Mouse (Mus musculus): ENCODE data around the gene Hspa14. TPM values are rescaled to one million over a fixed set of nuclear protein-coding genes. Genes with fewer than 3 reads are reported as not detected.

The Hspa14 gene
- polyA plus RNA-seq, 1 experiment from 2014 or later: 70.6 TPM

DNA sequence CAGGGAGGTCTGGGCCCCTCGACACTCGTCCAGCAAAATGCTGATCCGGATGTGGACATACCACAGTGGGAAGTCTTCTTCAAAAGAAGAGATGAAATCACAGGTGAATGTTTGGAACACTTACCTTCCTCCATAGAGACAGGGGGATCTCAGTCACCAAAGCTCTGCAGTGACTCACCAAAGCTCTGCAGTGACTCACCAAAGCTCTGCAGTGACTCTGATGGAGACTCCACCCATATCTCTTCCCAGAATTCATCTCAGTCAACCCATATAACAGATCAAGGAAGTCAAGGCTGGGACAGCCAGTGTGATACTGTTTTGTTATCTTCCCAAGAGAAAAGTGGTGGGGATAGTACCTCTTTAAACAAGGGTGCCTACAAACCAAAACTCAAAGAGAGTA is 59.5 kb downstream of the Hspa14 start:
- Histone ChIP-seq H3K4me3 (replicated peaks; ENCODE audit: low read depth, low read length) (no peak overlapping the region), H3K9ac (replicated peaks; ENCODE audit: low read length) (no peak overlapping the region), H3K4me1 (ENCODE audit: control insufficient read depth, insufficient read depth, low read length) (no peaks in the 10 kb centered on the region), H3K4me2 (ENCODE audit: low read length) (no peak overlapping the region), H3K9me3 (ENCODE audit: control insufficient read depth, low read length) (no peaks in the 10 kb centered on the region), H3K27ac (replicated peaks; ENCODE audit: low read depth, low read length) (no peak overlapping the region), H3K36me3 (ENCODE audit: control insufficient read depth, insufficient read depth, low read length) (peaks cover 52% of the 10 kb centered on the region), H3K27me3 (ENCODE audit: control insufficient read depth, insufficient read depth, low read length) (no peaks in the 10 kb centered on the region)
- 89% methylated on average over 3 of the region's 3 CpGs for WGBS
- no peak for DNase-seq
- no peak for ATAC-seq (ENCODE audit: low FRiP score, low TSS enrichment)

DNA sequence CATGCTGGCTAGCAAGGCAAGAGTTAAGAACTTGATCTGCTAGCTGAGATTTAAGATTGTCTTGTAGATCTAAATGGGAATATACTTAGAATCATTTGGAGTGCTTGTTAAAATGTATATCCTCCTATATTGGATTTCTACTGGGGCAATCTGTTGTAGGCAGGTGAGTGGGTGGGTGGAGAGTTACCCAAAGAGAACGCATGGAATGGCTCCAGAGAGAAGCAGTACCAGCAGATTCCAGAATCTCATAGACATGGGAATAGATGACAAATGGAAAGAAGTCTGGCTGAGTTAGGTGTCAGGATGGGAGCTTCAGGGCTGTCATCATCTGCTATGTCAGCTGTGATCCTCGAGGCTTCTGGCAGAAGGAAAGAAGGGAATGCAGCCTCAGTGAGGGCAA is 63.2 kb downstream of the Hspa14 start:
- ATAC-seq (ENCODE audit: low FRiP score, low TSS enrichment): no peak
- no peaks in the 10 kb centered on the region for H3K9me3 ChIP-seq (ENCODE audit: control insufficient read depth, low read length)
- WGBS: 90% methylated on average over 2 of the region's 2 CpGs
- H3K4me2 ChIP-seq (ENCODE audit: low read length): no peak overlapping the region
- H3K36me3 ChIP-seq (ENCODE audit: control insufficient read depth, insufficient read depth, low read length): peaks cover 44% of the 10 kb centered on the region
- no peak overlapping the region for H3K4me3 ChIP-seq (replicated peaks; ENCODE audit: low read depth, low read length)
- DNase-seq: no peak
- H3K4me1 ChIP-seq (ENCODE audit: control insufficient read depth, insufficient read depth, low read length): no peaks in the 10 kb centered on the region
- H3K9ac ChIP-seq (replicated peaks; ENCODE audit: low read length): no peak overlapping the region
- H3K27ac ChIP-seq (replicated peaks; ENCODE audit: low read depth, low read length): no peak overlapping the region
- H3K27me3 ChIP-seq (ENCODE audit: control insufficient read depth, insufficient read depth, low read length): no peaks in the 10 kb centered on the region

DNA sequence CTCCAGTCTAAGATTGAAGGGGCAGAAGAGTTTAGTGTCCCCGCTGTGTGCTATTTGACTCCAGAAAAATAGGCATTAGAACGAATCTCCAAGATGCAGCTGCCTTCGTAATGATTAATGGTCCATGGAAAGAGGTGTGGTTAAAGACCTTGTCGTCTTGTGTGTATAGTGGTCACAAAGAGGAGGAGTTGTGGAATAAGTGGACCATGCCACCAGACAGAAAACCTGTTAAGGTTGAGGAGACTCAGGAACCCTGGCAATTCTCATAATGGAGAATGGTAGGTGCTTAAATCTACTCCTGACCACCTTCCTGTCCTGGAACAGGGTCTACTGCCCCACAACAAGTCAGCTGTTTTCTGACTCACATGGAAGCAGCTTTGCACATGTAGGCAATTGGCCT is 66.6 kb downstream of the Hspa14 start:
- 81% methylated on average over 4 of the region's 4 CpGs for WGBS
- no peaks in the 10 kb centered on the region for H3K4me1 ChIP-seq (ENCODE audit: control insufficient read depth, insufficient read depth, low read length)

DNA sequence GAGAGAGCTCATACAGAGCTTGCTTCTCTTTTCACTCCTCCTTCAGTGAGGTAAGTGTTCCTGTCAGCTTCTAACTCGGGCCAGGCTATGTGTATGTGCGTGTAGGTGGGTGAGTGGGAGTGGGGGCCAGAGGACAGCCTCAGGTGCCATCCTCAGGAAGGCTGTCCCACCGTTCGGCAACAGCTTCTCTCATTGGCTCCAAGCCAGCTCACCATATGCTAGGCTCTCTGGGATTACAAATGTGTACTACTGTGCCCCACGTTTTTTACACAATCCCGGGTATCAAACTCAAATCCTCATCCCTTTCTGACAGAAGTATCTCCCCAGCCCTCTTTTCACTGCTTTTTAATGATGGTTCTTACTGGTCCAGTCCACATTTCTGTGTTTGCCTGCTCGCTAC is 68.4 kb downstream of the Hspa14 start:
- no peak overlapping the region for H3K9ac ChIP-seq (replicated peaks; ENCODE audit: low read length)
- H3K4me2 ChIP-seq (ENCODE audit: low read length): no peak overlapping the region
- WGBS: 75% methylated on average over 7 of the region's 7 CpGs
- no peaks in the 10 kb centered on the region for H3K9me3 ChIP-seq (ENCODE audit: control insufficient read depth, low read length)
- H3K27me3 ChIP-seq (ENCODE audit: control insufficient read depth, insufficient read depth, low read length): no peaks in the 10 kb centered on the region
- no peaks in the 10 kb centered on the region for H3K4me1 ChIP-seq (ENCODE audit: control insufficient read depth, insufficient read depth, low read length)
- H3K36me3 ChIP-seq (ENCODE audit: control insufficient read depth, insufficient read depth, low read length): peaks cover 59% of the 10 kb centered on the region
- H3K4me3 ChIP-seq (replicated peaks; ENCODE audit: low read depth, low read length): no peak overlapping the region
- no peak overlapping the region for H3K27ac ChIP-seq (replicated peaks; ENCODE audit: low read depth, low read length)
- no peak for ATAC-seq (ENCODE audit: low FRiP score, low TSS enrichment)
- no peak for DNase-seq

More for the DNA sequence above, 66.6 kb downstream of the Hspa14 start:
- Histone ChIP-seq H3K27ac (replicated peaks; ENCODE audit: low read depth, low read length) (no peak overlapping the region), H3K27me3 (ENCODE audit: control insufficient read depth, insufficient read depth, low read length) (no peaks in the 10 kb centered on the region), H3K9ac (replicated peaks; ENCODE audit: low read length) (no peak overlapping the region), H3K36me3 (ENCODE audit: control insufficient read depth, insufficient read depth, low read length) (peaks cover 57% of the 10 kb centered on the region), H3K4me3 (replicated peaks; ENCODE audit: low read depth, low read length) (no peak overlapping the region), H3K9me3 (ENCODE audit: control insufficient read depth, low read length) (no peaks in the 10 kb centered on the region), H3K4me2 (ENCODE audit: low read length) (no peak overlapping the region)
- ATAC-seq (ENCODE audit: low FRiP score, low TSS enrichment): no peak
- DNase-seq: no peak

Other genes with a start within 250 kb of the Hspa14 start
- 112 and 120 TPM in 2 replicates for gene Nmt2, start 228.6 kb downstream of the Hspa14 start, polyA plus RNA-seq (2014; fragmentation: Nextera tagmentation; extraction: Ambion mirVana)
- gene Rpp38, start 180.2 kb downstream of the Hspa14 start, polyA plus RNA-seq (2014; fragmentation: Nextera tagmentation; extraction: Ambion mirVana): 14.0 and 14.5 TPM in 2 replicates
- gene Acbd7, start 176.6 kb downstream of the Hspa14 start, polyA plus RNA-seq (2014; fragmentation: Nextera tagmentation; extraction: Ambion mirVana): 2.9 and 4.2 TPM in 2 replicates
- gene Olah, start 115.6 kb downstream of the Hspa14 start, polyA plus RNA-seq (2014; fragmentation: Nextera tagmentation; extraction: Ambion mirVana): not detected in 2 replicates
- 3.2 and 4.2 TPM in 2 replicates for gene Meig1, start 90.2 kb downstream of the Hspa14 start, polyA plus RNA-seq (2014; fragmentation: Nextera tagmentation; extraction: Ambion mirVana)
- gene Dclre1c, start 88.7 kb downstream of the Hspa14 start, polyA plus RNA-seq (2014; fragmentation: Nextera tagmentation; extraction: Ambion mirVana): 7.2 and 9.6 TPM in 2 replicates
- 9.3 and 13.4 TPM in 2 replicates for gene Suv39h2, start 37.8 kb downstream of the Hspa14 start, polyA plus RNA-seq (2014; fragmentation: Nextera tagmentation; extraction: Ambion mirVana)
- 6.5 and 8.5 TPM in 2 replicates for gene Gm45902, start within 50 bp of the Hspa14 start, polyA plus RNA-seq (2014; fragmentation: Nextera tagmentation; extraction: Ambion mirVana)
- gene Cdnf, start 216 bp upstream of the Hspa14 start, polyA plus RNA-seq (2014; fragmentation: Nextera tagmentation; extraction: Ambion mirVana): 0.07 and 0.20 TPM in 2 replicates
- 35.1 and 49.0 TPM in 2 replicates for gene Fam107b, start 57.7 kb upstream of the Hspa14 start, polyA plus RNA-seq (2014; fragmentation: Nextera tagmentation; extraction: Ambion mirVana)